Mouse (Mus musculus): Measurements from ENCODE around the gene C130026I21Rik. TPM values are rescaled to one million over a fixed set of nuclear protein-coding genes. Genes with fewer than 3 reads are reported as not detected.
"Not testable (repeated sequence)": the region's sequence is repeated elsewhere in the genome, so short reads cannot be mapped to it uniquely, and the experiment has no call there.

C130026I21Rik gene
- total RNA-seq, 2 experiments from 2014 or later = not detected

GRCm38 (mm10) chr1:85155151-85155550 is 115.2 kb downstream of the C130026I21Rik start:
- DNase-seq; intact Hi-C loops (cut with DNase I): not testable (repeated sequence)

GRCm38 (mm10) chr1:85133671-85134070 is 136.7 kb downstream of the C130026I21Rik start:
- DNase-seq; intact Hi-C loops (cut with DNase I): not testable (repeated sequence)

GRCm38 (mm10) chr1:85121841-85122240 is 148.5 kb downstream of the C130026I21Rik start:
- intact Hi-C loops (cut with DNase I); DNase-seq: not testable (repeated sequence)

GRCm38 (mm10) chr1:85118341-85118740 is 152.0 kb downstream of the C130026I21Rik start:
- DNase-seq; intact Hi-C loops (cut with DNase I): not testable (repeated sequence)

- DNase-seq; intact Hi-C loops (cut with DNase I): not testable (repeated sequence)
These were observed 152.8 kb downstream of the C130026I21Rik start for GRCm38 (mm10) chr1:85117537-85117936.

- intact Hi-C loops (cut with DNase I); DNase-seq: not testable (repeated sequence)
These were observed 155.5 kb downstream of the C130026I21Rik start for GRCm38 (mm10) chr1:85114666-85115402.

GRCm38 (mm10) chr1:85114078-85114477 is 156.3 kb downstream of the C130026I21Rik start:
- intact Hi-C loops (cut with DNase I); DNase-seq: not testable (repeated sequence)

- DNase-seq; intact Hi-C loops (cut with DNase I): not testable (repeated sequence)
These were observed 157.5 kb downstream of the C130026I21Rik start for GRCm38 (mm10) chr1:85112889-85113288.

GRCm38 (mm10) chr1:85112266-85112665 is 158.1 kb downstream of the C130026I21Rik start:
- intact Hi-C loops (cut with DNase I); DNase-seq: not testable (repeated sequence)

- intact Hi-C loops (cut with DNase I); DNase-seq: not testable (repeated sequence)
These were observed 158.8 kb downstream of the C130026I21Rik start for GRCm38 (mm10) chr1:85111572-85111971.

GRCm38 (mm10) chr1:85110876-85111275 is 159.5 kb downstream of the C130026I21Rik start:
- DNase-seq; intact Hi-C loops (cut with DNase I): not testable (repeated sequence)

- intact Hi-C loops (cut with DNase I) = not testable (repeated sequence)
These were observed 160.6 kb downstream of the C130026I21Rik start, which contains the start of gene A530032D15Rik for GRCm38 (mm10) chr1:85109753-85110152. Gene A530032D15Rik, minus strand, starts transcription at chr1:85109853.

GRCm38 (mm10) chr1:85106013-85106412 is 164.4 kb downstream of the C130026I21Rik start:
- intact Hi-C loops (cut with DNase I) = not testable (repeated sequence)

More at GRCm38 (mm10) chr1:85109753-85110152, 160.6 kb downstream of the C130026I21Rik start, which contains the start of gene A530032D15Rik:
- DNase-seq = not testable (repeated sequence)

GRCm38 (mm10) chr1:85105336-85105735 is 165.0 kb downstream of the C130026I21Rik start:
- DNase-seq; intact Hi-C loops (cut with DNase I): not testable (repeated sequence)

More at GRCm38 (mm10) chr1:85106013-85106412, 164.4 kb downstream of the C130026I21Rik start:
- DNase-seq = not testable (repeated sequence)

GRCm38 (mm10) chr1:85101754-85102153 is 168.6 kb downstream of the C130026I21Rik start:
- intact Hi-C loops (cut with DNase I); DNase-seq: not testable (repeated sequence)

GRCm38 (mm10) chr1:85099864-85100263 is 170.5 kb downstream of the C130026I21Rik start, which contains the start of gene Gm10553:
Gene Gm10553, plus strand, starts transcription at chr1:85100164.
- DNase-seq; intact Hi-C loops (cut with DNase I): not testable (repeated sequence)

GRCm38 (mm10) chr1:85099081-85099480 is 171.3 kb downstream of the C130026I21Rik start:
- intact Hi-C loops (cut with DNase I) = not testable (repeated sequence)

GRCm38 (mm10) chr1:85093011-85093572 is 177.3 kb downstream of the C130026I21Rik start:
- intact Hi-C loops (cut with DNase I) = not testable (repeated sequence)

More at GRCm38 (mm10) chr1:85099081-85099480, 171.3 kb downstream of the C130026I21Rik start:
- DNase-seq = not testable (repeated sequence)

GRCm38 (mm10) chr1:85092169-85092568 is 178.2 kb downstream of the C130026I21Rik start:
- DNase-seq; intact Hi-C loops (cut with DNase I): not testable (repeated sequence)

More at GRCm38 (mm10) chr1:85093011-85093572, 177.3 kb downstream of the C130026I21Rik start:
- not testable (repeated sequence) for DNase-seq

GRCm38 (mm10) chr1:85086211-85086610 is 184.2 kb downstream of the C130026I21Rik start:
- intact Hi-C loops (cut with DNase I); DNase-seq: not testable (repeated sequence)

GRCm38 (mm10) chr1:85084803-85085202 is 185.6 kb downstream of the C130026I21Rik start:
- DNase-seq; intact Hi-C loops (cut with DNase I): not testable (repeated sequence)

Data from gastrocnemius, postnatal 36 days (tissue).